Mouse (Mus musculus) ES-Bruce4 (cell line): ENCODE measurements at regions not wholly inside any gene's neighbourhood (a gene's known extent, or its start where the extent isn't known, plus 50 kb on each side); places are given as distances from the start of the nearest gene placed in this dataset.

Experiments
- CTCF ChIP-seq: IDR thresholded peaks from one replicate; pipeline ENCODE4 v1.8.1; 2011; ENCODE audit warnings: low read depth, low read length
- EP300 ChIP-seq: IDR thresholded peaks from 2 replicates; pipeline ENCODE4 v1.6.1; 2011; ENCODE audit warnings: low read depth, low read length; ENCODE audit not compliant: insufficient read depth

GRCm38 (mm10) chr10:43756881-43757565, 144.5 kb downstream of the Qrsl1 start:
- TF ChIP-seq CTCF (no peak), EP300 (no peak)
